Mouse (Mus musculus): ENCODE results near the gene Gm5458. TPM values are rescaled to one million over a fixed set of nuclear protein-coding genes. Genes with fewer than 3 reads are reported as not detected.
"Not testable (repeated sequence)": the region's sequence is repeated elsewhere in the genome, so short reads cannot be mapped to it uniquely, and the experiment has no call there.

The Gm5458 gene
- not detected for total RNA-seq (2021)
- long read RNA-seq, experiment 1: 0 reads
- long read RNA-seq, experiment 2: 0 reads

GRCm38 (mm10) chr14:19602481-19602880 is at the start of gene Gm5458:
Gm5458 (minus strand) TSS chr14:19602581.
- DNase-seq (ENCODE audit: low spot score in 2 of 2): not testable (repeated sequence)

GRCm38 (mm10) chr14:19646232-19646631 is 43.9 kb upstream of the Gm5458 start:
- no peak for DNase-seq (ENCODE audit: low spot score in 2 of 2)

- peak in 1 of 2 experiments; percentile 4 for DNase-seq (ENCODE audit: low spot score in 2 of 2)
These were observed 17.3 kb downstream of the Gm5458 start, which contains the start of gene Gm2237 for GRCm38 (mm10) chr14:19584804-19585667. Gm2237 (minus strand) TSS chr14:19585135.

GRCm38 (mm10) chr14:19549863-19550262 is 52.5 kb downstream of the Gm5458 start, which contains the start of gene Gm2244:
Gm2244 (minus strand) TSS chr14:19549963.
- not testable (repeated sequence) for DNase-seq (ENCODE audit: low spot score in 2 of 2)

Other genes starting within 250 kb of the Gm5458 start
- under 1 TPM; 0.58 to 0.60 TPM for gene Gm21738, start 183.7 kb downstream of the Gm5458 start, total RNA-seq (2021)
- not detected for gene Gm2244, start 52.6 kb downstream of the Gm5458 start, total RNA-seq (2021)
- 1 to 10 TPM in 1 of 2 experiments, under 1 TPM in 1; 0.40 to 1.4 TPM for gene Gm2237, start 17.4 kb downstream of the Gm5458 start, total RNA-seq (2021)
- 10 to 100 TPM in 1 of 2 experiments, 1 to 10 TPM in 1; 8.1 to 14.2 TPM for gene Nid2, start 148.7 kb upstream of the Gm5458 start, total RNA-seq (2021)
- gene Rtraf, start 221.2 kb upstream of the Gm5458 start, total RNA-seq (2021): 10 to 100 TPM; 70.4 to 77.9 TPM

Measured in adrenal gland, adult 18-20 months (tissue).